Mouse (Mus musculus): ENCODE data around the gene Mrvi1.

- TF ChIP-seq POLR2A (IDR thresholded peaks at IDR 0.05; ENCODE audit: extremely low read depth, insufficient read depth, low read length) = no peak
- no peak for TF ChIP-seq CTCF (IDR thresholded peaks at IDR 0.05; ENCODE audit: extremely low read depth, insufficient read depth, low read length)
These were observed 15.4 kb downstream of the Mrvi1 start for GRCm38 (mm10) chr7:110966853-110967252.

Measured in cortical plate, adult 2 months (tissue).